Mouse (Mus musculus): ENCODE measurements around the gene Peli1. TPM values are rescaled to one million over a fixed set of nuclear protein-coding genes. Genes with fewer than 3 reads are reported as not detected.

Peli1 gene
- polyA plus RNA-seq, 1 experiment: 8.8 TPM

DNA sequence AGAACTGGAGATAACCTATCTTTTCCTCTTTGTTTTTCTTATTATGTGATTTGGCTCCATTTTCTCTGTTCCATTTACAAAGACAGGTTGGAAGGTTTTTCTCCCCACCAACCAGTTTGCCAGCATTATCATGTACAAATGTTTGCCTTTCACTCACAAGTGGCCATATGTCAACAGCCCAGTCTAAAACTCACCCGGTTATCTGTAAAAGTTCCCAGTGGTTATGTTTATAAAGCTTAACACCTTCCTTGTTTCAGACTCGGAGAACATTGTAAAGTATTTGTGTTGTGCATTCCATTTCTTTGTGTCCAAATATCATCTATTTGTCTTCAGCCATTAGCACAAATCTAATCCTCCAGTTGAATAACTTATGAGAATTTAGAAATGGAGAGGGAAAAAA is 11.7 kb upstream of the Peli1 start:
- Histone ChIP-seq H3K36me3 (ENCODE audit: control insufficient read depth, insufficient read depth, low read length) (no peaks in the 10 kb centered on the region), H3K27me3 (replicated peaks; ENCODE audit: control insufficient read depth, insufficient read depth, low read length) (no peaks in the 10 kb centered on the region), H3K4me3 (ENCODE audit: insufficient read depth, low read depth, low read length) (no peak overlapping the region), H3K4me1 (ENCODE audit: control insufficient read depth, insufficient read depth, low read length) (no peaks in the 10 kb centered on the region), H3K27ac (ENCODE audit: insufficient read depth, low read depth, low read length) (no peak overlapping the region)
- WGBS: 73% methylated on average over 2 of the region's 2 CpGs
- TF ChIP-seq POLR2A (IDR thresholded peaks at IDR 0.05; ENCODE audit: low read depth, low read length) (no peak), CTCF (conservative IDR thresholded peaks at IDR 0.05; ENCODE audit: insufficient read depth, insufficient read length, low read depth, low read length) (no peak)
- no peak for DNase-seq

DNA sequence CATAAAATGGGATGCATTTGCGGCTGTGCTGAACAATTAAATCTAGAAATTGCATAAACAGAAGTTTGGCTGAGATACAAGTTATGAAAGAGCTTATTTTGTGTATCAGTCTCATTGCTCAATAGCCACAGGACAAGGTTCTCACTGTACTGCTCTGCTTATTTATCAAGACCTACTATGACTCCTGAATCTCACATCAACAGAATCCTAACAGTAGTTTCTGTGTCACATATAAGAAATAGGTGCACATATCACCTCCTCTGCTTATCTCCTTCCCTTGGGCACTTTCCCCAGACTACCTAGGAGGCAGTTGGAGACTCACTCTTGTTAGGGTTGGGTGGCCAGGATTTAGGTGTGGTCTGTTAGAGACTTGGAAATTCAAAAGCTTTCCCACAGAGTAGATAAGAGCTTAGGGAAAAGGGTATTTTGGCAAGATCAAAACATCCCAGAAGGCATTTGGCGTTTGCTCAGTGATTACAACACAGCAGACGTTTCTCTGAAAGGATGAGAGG is 11.2 kb upstream of the Peli1 start:
- no peak overlapping the region for H3K27ac ChIP-seq (ENCODE audit: insufficient read depth, low read depth, low read length)
- no peak for DNase-seq
- 70% methylated on average over 3 of the region's 3 CpGs for WGBS

GRCm38 (mm10) chr11:21081169-21081568 is 9.9 kb upstream of the Peli1 start:
- no peak overlapping the region for H3K4me3 ChIP-seq (ENCODE audit: insufficient read depth, low read depth, low read length)
- no peaks in the 10 kb centered on the region for H3K4me1 ChIP-seq (ENCODE audit: control insufficient read depth, insufficient read depth, low read length)
- TF ChIP-seq POLR2A (IDR thresholded peaks at IDR 0.05; ENCODE audit: low read depth, low read length) (no peak), CTCF (conservative IDR thresholded peaks at IDR 0.05; ENCODE audit: insufficient read depth, insufficient read length, low read depth, low read length) (no peak)
- H3K36me3 ChIP-seq (ENCODE audit: control insufficient read depth, insufficient read depth, low read length): no peaks in the 10 kb centered on the region
- WGBS: 94% methylated on average over 3 of the region's 3 CpGs
- DNase-seq: no peak
- H3K27ac ChIP-seq (ENCODE audit: insufficient read depth, low read depth, low read length): no peak overlapping the region
- H3K27me3 ChIP-seq (replicated peaks; ENCODE audit: control insufficient read depth, insufficient read depth, low read length): no peaks in the 10 kb centered on the region

More for the DNA sequence above, 11.2 kb upstream of the Peli1 start:
- Histone ChIP-seq H3K4me3 (ENCODE audit: insufficient read depth, low read depth, low read length) (no peak overlapping the region), H3K4me1 (ENCODE audit: control insufficient read depth, insufficient read depth, low read length) (no peaks in the 10 kb centered on the region), H3K36me3 (ENCODE audit: control insufficient read depth, insufficient read depth, low read length) (no peaks in the 10 kb centered on the region), H3K27me3 (replicated peaks; ENCODE audit: control insufficient read depth, insufficient read depth, low read length) (no peaks in the 10 kb centered on the region)
- TF ChIP-seq POLR2A (IDR thresholded peaks at IDR 0.05; ENCODE audit: low read depth, low read length) (no peak), CTCF (conservative IDR thresholded peaks at IDR 0.05; ENCODE audit: insufficient read depth, insufficient read length, low read depth, low read length) (no peak)

GRCm38 (mm10) chr11:21082711-21083110 is 8.4 kb upstream of the Peli1 start:
- Histone ChIP-seq H3K36me3 (ENCODE audit: control insufficient read depth, insufficient read depth, low read length) (no peaks in the 10 kb centered on the region), H3K27ac (ENCODE audit: insufficient read depth, low read depth, low read length) (no peak overlapping the region), H3K4me1 (ENCODE audit: control insufficient read depth, insufficient read depth, low read length) (no peaks in the 10 kb centered on the region), H3K4me3 (ENCODE audit: insufficient read depth, low read depth, low read length) (no peak overlapping the region), H3K27me3 (replicated peaks; ENCODE audit: control insufficient read depth, insufficient read depth, low read length) (no peaks in the 10 kb centered on the region)
- DNase-seq: peak; percentile 12
- no peak for TF ChIP-seq POLR2A (IDR thresholded peaks at IDR 0.05; ENCODE audit: low read depth, low read length)
- no peak for TF ChIP-seq CTCF (conservative IDR thresholded peaks at IDR 0.05; ENCODE audit: insufficient read depth, insufficient read length, low read depth, low read length)
- 53% methylated on average over 2 of the region's 2 CpGs for WGBS

- TF ChIP-seq CTCF (conservative IDR thresholded peaks at IDR 0.05; ENCODE audit: insufficient read depth, insufficient read length, low read depth, low read length) (no peak), POLR2A (IDR thresholded peaks at IDR 0.05; ENCODE audit: low read depth, low read length) (no peak)
- Histone ChIP-seq H3K36me3 (ENCODE audit: control insufficient read depth, insufficient read depth, low read length) (no peaks in the 10 kb centered on the region), H3K4me3 (ENCODE audit: insufficient read depth, low read depth, low read length) (no peak overlapping the region), H3K27me3 (replicated peaks; ENCODE audit: control insufficient read depth, insufficient read depth, low read length) (no peaks in the 10 kb centered on the region), H3K27ac (ENCODE audit: insufficient read depth, low read depth, low read length) (no peak overlapping the region), H3K4me1 (ENCODE audit: control insufficient read depth, insufficient read depth, low read length) (no peaks in the 10 kb centered on the region; the same call in 1 of the 2 replicates)
- DNase-seq: no peak
- 61% methylated on average over 2 of the region's 2 CpGs for WGBS
These were observed 2.7 kb upstream of the Peli1 start for GRCm38 (mm10) chr11:21088356-21088755.

DNA sequence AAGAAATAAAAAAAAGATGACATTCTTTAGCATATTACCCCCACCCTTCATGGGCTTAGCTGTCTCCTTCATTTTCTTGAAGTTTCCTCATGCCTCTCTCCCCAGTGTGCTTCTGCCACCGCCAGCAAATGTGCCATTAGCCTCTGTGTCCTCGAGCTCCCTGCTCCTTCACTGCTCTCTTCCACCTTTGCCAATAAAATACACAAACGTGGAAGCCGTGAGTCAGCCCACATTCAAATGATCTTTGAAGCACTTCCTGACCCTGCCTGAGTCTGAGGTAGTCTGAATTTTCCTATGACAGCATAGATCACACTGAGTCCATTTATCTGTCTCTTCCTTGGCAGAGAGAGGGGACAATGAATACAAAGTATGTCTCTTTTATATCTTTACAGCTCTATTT is 1.5 kb upstream of the Peli1 start:
- WGBS: 46% methylated on average over 4 of the region's 4 CpGs
- Histone ChIP-seq H3K4me1 (ENCODE audit: control insufficient read depth, insufficient read depth, low read length) (peaks cover 3% of the 10 kb centered on the region; the same call in 1 of the 2 replicates), H3K27me3 (replicated peaks; ENCODE audit: control insufficient read depth, insufficient read depth, low read length) (no peaks in the 10 kb centered on the region), H3K4me3 (ENCODE audit: insufficient read depth, low read depth, low read length) (no peak overlapping the region), H3K36me3 (ENCODE audit: control insufficient read depth, insufficient read depth, low read length) (no peaks in the 10 kb centered on the region), H3K27ac (ENCODE audit: insufficient read depth, low read depth, low read length) (no peak overlapping the region)
- TF ChIP-seq CTCF (conservative IDR thresholded peaks at IDR 0.05; ENCODE audit: insufficient read depth, insufficient read length, low read depth, low read length) (no peak), POLR2A (IDR thresholded peaks at IDR 0.05; ENCODE audit: low read depth, low read length) (no peak)
- no peak for DNase-seq

DNA sequence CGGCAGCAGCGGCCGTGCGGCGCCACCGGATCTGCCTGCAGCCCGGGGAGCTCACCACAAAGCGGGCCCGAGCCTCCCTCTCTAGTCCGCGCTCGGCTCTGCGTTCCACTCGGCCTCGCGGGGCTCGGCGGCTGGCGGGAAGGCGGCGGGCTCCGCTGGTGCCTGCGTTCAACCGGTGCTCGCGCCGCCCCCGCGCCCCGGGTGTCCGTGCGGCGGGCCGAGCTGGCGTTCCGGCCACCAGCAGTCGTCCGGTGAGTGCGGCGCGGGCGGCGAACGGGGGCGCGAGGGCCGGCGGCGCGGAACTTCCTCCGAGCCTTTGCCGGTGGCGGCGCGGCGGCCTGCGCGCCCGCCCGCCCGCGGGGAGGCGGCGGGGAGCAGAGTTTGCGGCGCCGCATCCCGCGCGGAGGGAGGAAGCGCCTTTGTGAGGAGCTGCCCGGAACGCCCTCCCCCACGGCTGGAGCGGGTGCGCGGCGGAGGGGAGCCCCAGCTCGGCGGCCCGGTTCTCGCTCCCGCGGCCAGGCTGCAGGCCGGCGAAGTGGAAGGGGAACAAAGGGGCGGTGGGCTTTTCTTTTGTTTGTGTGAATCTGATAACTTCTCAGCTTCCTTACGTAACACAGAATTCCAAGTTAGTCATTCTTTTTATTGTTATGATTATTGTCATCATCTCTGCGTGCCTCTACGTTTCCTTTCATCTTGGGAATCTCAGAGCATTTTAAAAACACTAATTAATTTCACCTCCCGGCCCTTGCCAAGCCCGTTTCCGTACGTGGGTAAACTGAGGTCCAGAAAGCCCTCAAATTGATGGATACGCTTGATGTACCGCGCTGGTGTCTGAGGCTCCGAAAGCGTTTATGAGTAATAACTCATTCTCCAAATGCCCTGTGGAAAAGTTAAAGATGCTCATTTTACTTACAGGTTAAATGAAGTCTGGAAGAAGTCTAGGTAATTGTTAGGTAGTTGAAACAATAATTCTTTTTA is 626 bp downstream of the Peli1 start:
- Histone ChIP-seq H3K36me3 (ENCODE audit: control insufficient read depth, insufficient read depth, low read length) (no peaks in the 10 kb centered on the region), H3K4me1 (ENCODE audit: control insufficient read depth, insufficient read depth, low read length) (peaks cover 5% of the 10 kb centered on the region; the same call in 1 of the 2 replicates), H3K27me3 (replicated peaks; ENCODE audit: control insufficient read depth, insufficient read depth, low read length) (no peaks in the 10 kb centered on the region), H3K4me3 (ENCODE audit: insufficient read depth, low read depth, low read length) (peak overlapping the region; percentile 73), H3K27ac (ENCODE audit: insufficient read depth, low read depth, low read length) (peak overlapping the region; percentile 77)
- DNase-seq: peak; percentile 68
- WGBS: under 1% methylated on average over 90 of the region's 99 CpGs
- TF ChIP-seq POLR2A (IDR thresholded peaks at IDR 0.05; ENCODE audit: low read depth, low read length) (no peak), CTCF (conservative IDR thresholded peaks at IDR 0.05; ENCODE audit: insufficient read depth, insufficient read length, low read depth, low read length) (no peak)
